Mouse (Mus musculus) regulatory T cell (primary cell): ENCODE results near the gene Edem1.

Experiments
- in situ Hi-C: fragments of 300-600 bp; cut with MboI, MseI; formaldehyde crosslinking; loops from one replicate; pipeline ENCODE4 v1.15.1; 2025; ENCODE audit warnings: high pct_unique_total_duplicates

Gene Edem1

DNA sequence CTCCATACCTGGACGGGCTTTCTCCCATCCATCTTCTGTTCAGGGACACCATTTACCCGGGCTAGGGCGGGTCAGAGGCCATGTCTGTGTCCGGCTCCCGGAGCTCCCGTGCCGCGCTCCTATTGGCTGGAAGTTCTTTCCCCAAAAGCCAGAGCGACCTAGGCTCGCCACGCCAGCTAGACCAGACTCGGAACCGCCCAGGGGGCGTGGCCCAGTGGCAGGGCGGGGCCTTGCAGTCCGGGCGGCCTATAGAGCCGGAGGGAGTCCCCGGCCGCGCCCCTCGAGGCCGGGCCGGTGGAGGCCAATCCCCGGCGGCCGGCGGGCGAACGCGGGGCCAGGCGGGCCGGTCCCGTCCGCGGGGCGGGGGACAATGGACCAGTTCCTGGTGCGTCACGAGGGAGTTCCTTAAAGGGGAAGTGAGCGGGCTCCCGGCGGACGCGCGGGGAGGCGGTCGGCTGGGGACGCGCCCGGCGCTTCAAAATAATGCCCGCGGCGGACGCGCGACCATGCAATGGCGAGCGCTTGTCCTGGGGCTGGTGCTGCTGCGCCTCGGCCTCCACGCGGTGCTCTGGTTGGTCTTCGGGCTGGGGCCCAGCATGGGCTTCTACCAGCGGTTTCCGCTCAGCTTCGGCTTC, at the start of gene Edem1:
Gene Edem1, plus strand, starts transcription at position 408 of the 635 bp plus-strand sequence.
- in situ Hi-C loops: no loop called here

DNA sequence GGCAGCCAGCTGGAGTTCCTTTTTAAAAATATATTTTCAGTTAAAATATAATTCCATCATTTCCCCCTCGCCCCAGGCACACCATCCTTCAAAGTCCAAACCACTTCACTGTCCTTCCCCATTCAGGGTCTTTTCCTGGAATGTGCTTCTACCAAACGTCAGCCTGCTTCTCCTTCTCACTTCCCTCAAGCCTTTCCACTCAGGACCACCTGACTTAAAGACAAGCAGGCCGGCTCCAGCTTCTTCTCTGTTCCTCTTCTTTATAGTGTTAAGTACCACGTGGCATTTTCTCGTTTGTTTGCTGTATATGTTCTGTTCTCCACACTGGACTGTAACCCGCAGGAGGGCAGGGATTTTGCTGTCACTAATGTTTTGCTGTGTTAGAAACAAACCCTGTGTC, 46.6 kb upstream of the Edem1 start:
- in situ Hi-C loops: no loop called here

DNA sequence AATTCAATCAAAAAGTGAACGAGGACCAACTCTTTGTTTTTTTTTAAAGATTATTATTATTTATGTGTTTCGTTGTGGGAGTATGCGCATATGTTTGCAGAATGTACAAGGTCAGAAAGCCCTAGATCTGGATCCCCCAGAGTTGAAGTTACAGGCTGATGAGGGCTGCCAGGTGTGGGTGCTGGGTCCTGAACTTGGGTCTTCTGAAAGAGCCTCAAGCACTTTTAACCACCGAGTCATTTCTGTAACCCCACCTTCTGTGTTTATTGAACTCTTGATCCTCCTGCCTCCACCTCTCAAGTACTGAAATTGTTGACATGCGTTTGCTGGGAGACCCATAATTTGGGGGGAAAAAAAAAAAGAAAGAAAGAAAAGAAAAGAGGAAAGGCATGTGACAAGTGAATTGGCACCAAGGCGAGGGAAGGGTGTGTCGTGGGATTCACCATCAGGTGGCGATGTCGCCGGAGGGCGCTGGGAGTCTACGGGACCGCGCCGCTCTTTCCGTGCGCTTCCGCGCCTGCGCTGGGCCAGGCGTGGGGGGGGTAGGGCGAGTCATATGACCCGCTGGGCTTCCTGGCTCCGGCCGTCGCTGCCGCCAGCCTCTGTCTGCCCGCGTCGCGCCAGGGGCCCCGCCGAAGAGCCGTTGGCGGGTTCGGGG, 45.8 kb upstream of the Edem1 start, which contains the start of gene Arl8b:
Gene Arl8b, plus strand, starts transcription at position 574 of the 658 bp plus-strand sequence.
- in situ Hi-C loops: no loop called here

DNA sequence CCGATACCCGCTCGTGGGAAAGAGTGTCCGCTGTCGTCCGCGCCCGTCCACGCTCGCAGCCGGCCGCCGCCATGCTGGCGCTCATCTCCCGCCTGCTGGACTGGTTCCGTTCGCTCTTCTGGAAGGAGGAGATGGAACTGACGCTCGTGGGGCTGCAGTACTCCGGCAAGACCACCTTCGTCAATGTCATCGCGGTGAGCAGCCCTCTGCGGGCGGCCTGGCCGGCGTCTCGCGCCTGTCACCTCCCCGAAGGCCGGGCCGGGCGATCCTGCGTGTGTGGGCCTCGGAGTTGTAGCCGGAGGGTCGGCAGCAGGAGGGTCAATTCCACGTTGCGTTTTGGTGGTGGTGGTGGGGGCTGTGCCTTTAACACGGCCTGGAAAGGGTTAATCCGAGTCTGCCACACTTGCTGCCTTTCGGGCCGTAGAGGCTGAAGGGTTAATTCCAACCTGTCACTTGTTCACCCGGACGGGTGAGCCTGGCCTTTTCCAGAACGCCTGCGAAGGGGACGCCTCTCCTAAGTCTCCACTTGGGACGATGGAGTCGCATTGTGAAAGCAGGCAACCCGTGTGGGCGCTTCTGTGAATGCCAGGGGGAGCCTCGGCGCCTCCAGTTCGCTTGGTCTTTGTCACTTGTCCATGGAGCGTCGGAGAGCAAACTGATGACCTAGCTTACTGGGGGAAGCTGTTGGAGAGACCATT, 45.1 kb upstream of the Edem1 start:
- in situ Hi-C loops: no loop called here

DNA sequence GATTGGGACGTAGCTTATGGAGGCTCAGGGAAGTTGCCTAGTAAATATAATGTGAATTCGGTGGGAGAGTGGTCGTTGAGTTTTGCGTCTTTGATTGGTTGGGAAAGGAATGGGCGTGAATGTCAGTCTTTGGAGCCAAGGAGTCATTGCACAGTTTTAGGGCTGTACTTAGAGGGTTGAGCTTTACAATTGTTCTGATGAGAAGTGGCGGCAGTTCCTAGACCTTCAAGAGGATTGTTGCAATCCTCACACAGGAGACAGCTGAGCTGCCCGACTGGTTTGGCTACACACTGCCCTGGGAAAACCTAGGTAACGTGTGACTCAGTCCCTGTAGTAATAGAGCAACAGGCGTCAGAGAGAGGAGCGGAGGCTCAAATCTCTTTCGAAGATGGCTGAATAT, 44.4 kb upstream of the Edem1 start:
- in situ Hi-C loops: no loop called here

DNA sequence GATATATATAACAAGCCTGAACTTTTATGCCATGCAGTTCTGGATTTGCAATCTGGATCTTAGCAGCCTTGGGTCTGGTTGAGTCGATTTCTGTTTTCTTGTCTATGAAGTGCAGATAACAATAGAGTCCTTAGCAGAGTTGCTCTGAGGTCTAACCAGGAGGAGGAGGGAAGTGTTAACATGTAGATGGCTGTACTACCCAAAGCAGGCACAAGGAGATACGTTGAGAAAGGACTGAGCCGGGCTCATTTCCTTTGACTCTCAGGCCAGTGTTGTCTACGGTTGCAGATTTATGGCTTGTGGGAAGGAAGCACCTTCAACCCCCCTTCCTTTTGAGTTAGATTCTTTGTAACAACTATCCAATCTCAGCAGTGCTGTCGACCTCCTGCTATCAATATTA, 43.6 kb upstream of the Edem1 start:
- in situ Hi-C loops: no loop called here

DNA sequence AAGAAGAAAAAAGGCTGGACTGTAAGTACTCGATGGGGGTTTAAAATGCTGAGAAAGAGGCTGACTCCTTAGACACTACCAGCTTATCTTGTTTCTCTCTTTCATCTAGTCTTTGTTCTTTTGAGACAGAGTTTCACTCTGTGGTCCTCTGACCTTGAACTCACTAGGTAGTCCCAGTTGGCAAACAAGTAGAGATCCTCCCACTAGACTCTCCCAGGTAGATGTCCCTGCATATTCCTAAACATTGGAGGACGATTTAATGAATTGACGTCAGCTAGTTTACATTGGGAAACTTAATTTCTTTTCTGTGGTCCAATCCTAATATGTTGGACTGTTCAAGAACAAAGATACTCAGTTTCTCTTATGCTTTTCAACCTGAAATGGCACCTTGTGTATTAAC, 42.9 kb upstream of the Edem1 start:
- in situ Hi-C loops: no loop called here

DNA sequence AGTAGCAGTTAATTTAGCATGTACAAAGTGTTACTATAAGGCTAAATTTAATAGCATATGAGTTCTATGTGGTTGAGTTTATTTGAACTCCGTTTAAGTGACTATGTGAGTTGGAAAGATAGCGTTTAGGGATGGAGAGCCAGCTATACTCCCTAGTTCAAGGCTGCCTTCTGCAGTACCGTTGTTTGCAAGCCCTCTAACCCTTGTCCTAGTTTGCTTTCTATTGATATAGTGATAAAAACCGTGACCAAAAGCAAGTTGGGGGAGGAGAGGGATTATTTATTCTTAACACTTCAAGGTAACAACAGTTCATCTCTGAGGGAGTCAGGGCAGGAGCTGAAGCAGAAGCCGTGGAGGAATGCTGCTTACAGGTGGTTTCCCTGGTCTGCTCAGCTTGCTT, 36.9 kb upstream of the Edem1 start:
- in situ Hi-C loops: no loop called here

DNA sequence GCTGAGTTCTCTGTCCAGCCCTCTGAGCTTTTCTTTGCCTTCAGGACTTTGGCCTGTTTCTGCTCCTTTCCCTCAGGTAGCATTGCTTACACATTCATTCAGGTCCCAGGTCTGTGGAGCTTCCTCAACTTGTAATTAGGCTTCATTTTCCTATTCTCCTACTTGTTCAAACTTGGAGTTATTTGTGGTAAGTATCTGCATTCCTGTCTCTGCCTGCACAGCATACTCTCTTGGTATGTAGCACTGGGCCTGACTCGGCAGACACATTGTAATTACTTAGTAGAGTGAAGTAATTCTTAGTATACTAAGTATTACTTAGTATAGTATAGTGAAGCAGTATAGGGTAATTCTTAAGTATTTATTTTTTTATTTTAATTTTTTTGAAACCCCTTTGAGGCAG, 32.5 kb upstream of the Edem1 start:
- in situ Hi-C loops: no loop called here

DNA sequence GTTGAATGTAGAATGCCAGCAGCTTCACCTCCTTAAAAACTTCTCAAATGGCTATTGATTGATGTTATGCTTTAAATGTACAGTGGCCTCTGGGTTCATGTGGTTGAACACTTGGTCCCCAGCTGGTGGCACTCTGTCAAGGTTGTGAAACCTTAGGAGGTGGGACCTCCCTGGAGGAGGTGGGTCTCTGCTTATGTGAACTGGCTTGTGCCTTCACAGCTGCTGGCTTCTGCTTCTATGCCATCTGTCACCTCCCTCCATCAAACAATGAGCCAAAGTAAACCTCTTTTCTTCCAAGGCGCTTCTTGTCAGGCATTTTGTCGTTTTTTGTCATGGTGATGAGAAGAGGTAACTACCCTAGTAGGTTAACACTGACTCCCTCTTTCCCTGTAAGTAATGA, 31.7 kb upstream of the Edem1 start:
- in situ Hi-C loops: no loop called here

DNA sequence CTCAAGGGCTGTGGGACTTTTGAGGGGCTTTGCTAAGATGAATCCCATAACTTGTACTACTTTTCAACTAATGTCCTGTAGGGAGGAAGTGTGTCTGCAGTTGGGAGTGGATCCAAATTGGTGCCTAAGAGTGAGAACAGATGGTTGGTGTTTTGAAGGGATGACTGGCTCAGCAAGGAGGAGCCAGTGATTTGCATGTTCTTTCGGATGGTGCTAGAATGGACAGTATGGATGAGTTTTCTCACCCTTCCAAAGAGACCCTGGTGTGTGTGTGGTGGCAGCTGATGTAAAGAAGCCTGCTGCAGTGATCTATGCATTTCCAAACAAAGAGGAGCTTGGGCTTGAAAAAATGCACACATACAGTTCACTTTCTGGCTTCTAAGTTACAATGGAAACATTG, 23.2 kb upstream of the Edem1 start:
- in situ Hi-C loops: no loop called here

DNA sequence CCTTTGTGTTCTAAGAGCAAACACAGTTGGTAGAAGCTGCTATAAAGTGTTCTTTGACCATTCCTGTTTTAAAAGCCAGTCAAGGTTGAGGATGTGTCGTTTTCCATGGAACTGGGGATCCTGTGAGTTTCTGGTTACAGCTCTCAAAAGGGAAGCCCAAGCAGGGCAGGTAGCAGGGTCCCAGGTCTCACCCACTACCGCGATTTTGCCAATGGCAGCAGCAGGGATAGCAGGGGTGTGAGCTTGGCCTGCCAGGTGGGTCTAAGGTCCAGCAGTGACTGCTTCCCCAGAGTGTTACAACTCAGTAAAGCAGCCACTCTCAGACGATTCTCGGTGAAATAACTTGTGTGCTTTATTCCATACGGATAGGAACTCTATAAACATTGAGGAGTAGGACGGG, 22.6 kb upstream of the Edem1 start:
- in situ Hi-C loops: no loop called here

DNA sequence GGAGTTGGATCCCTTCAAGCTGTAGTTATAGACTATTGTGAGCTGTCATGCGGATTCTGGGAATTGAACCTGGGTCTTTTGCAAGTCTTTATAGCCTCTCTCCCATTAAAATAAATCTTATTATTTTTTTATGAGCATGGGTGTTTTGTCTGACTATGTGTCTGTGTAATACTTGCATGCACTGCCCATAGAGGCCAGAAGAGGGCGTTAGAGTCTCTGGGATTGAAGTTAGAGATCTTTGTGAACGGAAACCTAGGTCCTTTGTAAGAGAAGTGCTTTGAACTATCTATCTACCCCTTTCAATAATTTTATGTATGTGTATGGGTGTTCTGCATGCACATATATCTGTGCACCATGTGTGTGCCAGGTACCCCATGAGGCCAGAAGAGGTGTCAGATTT, 21.0 kb upstream of the Edem1 start:
- in situ Hi-C loops: no loop called here

DNA sequence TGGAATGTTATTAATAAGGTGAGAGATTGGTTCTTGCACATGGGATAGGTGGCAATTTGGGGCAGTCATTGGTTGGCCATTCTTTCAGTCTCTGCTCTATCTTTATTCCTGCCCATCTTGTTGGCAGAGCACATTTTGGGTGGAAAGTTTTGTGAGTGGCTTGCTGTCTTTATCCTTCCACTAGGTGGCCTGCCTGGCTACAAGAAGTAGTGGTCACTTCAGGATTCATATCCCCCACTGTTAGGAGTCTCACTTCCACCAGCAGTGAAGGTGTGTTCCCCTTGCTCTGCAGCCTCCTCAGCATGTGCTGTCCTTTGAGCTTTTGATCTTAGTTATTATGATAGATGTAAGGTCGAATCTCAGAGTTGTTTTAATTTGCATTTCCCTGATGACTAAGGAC, 19.7 kb upstream of the Edem1 start:
- in situ Hi-C loops: no loop called here

DNA sequence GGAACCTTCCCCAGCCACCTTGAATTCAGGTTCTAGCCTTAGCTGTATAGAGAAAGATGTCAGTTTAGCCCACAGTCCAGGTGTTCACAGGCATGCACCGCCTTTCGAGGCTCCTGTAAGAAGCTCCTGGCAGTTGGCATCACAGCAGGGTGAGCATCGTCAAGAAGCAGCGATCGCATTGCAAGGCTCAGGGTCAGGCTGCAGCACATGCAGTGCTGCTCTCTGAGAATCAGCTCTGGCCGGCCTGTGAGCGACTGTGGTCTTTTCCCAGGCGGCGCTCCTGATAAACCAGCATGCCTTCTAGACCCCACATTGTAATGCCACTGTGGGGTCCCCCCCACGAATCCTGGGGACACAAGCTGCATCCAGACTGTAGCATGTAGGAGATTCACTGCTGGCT, 18.2 kb upstream of the Edem1 start:
- in situ Hi-C loops: no loop called here

DNA sequence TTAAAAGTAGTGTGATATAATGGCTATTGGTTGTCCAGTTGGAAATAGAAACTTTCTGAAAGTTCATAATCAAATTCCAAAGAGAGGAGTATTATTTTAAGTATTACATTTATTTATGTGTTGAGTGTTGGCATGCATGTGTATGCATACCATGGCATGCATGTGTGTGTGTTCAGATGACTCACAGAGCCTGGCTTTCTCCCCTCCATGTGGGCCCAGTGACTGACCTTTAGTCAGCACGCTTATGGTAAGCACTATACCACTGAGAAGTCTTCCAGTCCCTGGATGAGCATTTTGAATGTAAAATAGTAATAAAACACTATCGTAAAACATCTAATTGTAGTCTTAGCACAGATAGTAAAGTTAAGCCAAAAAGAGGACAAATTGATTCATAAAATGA, 16.3 kb upstream of the Edem1 start:
- in situ Hi-C loops: no loop called here

DNA sequence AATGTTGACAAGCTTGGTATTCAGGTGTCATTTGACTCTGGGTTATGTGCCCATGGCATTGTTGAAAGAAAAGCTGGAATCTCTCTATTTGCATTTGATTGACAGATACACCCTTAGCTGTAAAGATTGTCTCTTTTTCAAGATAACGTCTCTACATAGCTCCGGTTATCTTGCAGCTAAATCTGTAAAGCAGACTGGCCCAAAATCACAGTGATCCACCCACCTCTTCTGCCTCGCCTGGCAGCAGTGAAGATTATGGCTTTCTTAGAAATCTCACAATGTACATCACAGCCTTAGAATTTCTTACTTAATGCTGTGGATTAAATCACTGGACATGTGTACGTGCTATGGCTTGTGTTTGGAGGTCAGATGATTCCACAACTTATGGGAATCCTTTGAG, 10.9 kb upstream of the Edem1 start:
- in situ Hi-C loops: no loop called here

DNA sequence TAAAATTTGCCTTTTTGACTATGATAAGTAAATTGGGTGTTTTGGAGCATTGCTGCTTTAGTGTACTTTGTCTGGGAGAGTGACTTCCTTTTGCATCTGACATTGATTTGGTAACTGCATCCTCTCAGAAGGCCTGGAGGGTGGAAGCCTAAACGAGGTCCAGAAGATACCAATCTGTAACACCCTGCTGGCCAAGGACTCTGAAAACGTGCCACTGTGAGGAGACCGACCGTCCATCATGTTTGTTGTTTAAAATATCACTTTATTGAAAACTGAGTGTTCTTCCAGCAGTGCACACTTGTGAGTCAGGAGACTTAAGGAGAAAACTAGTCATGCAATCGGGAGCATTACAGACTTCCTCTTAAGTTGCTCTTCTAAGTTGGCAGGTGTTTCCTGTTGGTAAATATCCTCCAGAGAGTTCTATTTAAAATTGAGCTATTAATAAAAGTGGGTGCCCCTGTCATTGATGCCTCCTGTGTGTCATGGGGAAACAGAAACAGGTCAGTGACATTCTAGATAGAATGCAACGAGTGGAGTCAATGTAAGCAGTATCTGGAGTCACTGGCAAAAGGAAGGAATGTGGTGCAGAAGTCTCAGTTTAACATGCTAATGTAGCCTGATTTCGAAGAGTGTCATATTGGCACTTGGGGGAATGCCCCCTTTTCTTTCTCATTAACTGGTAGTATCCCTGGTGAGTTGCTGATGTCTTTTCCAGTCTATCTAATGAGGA, 3.5 kb upstream of the Edem1 start:
- in situ Hi-C loops: no loop called here

DNA sequence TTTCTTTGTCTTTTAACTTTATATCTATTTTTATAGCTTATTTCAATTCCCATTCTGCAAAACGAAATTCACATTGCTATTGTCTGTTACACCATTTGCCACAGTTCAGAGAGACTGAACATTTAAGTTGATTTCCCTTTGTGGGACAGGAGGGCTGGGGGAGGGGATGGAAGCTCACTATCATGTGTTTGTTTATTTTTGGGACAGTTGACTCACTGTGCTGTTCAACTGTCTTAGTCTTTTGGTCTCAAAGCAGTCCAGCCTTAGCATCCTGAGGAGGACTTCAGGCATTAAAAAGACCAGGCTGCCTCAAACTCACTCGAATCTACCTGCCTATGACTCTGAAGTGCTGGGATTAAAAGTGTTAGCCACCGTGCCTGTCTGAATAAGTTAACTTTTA, 2.4 kb upstream of the Edem1 start:
- in situ Hi-C loops: no loop called here

DNA sequence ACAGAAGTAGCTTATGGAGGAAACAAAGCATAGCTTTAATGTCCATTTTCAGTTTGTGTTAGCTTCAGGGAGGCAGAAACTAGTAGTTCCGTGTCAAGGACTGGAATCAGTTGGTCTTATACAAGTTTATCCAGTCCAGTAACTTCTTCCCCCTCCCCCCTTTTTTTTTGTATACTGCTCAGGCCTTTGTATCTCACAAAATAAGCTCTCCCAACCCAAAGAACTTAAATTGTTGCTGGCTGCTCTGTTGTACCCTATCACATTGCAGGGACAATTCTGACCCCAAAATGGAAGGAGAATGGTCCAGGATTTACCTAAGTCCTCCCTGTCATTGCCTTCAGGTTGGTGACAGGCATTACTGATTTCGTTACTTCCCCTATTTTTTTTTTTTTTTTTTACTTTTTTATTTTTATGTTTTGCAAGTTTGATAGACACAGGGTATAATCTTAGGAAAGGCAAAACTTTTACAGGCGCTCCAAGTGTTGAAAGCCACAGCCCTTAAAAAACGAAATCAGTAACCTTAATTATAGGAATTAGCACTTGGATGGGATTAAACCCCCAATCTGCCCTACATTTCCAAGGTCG, 1.0 kb upstream of the Edem1 start:
- in situ Hi-C loops: no loop called here

DNA sequence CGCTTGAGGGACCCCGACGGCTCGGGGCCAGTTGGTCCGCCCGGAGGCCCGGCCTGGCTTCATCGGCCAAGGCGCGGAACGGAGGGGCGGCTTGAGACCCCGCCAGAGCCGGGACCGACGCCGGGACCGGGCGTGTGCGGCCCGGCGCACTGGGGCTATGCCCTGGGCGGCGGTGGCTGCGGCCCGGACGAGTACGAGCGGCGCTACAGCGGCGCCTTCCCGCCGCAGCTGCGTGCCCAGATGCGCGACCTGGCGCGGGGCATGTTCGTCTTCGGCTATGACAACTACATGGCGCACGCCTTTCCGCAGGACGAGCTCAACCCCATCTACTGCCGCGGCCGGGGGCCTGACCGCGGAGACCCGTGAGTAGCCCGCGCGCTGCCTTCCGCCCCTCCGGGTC, 431 bp downstream of the Edem1 start:
- in situ Hi-C loops: no loop called here
